Mouse (Mus musculus): ENCODE results near the gene Olfr1355. TPM values are rescaled to one million over a fixed set of nuclear protein-coding genes. Genes with fewer than 3 reads are reported as not detected.

The Olfr1355 gene
- polyA plus RNA-seq (2012; rRNA removed) = not detected in 2 replicates

GRCm38 (mm10) chr10:78875240-78875639 lies at the start of gene Olfr1355:
TSS of gene Olfr1355 (plus strand) at chr10:78875540.

GRCm38 (mm10) chr10:78852066-78852465 lies 23.3 kb upstream of the Olfr1355 start, which contains the start of gene Olfr1356:
TSS of gene Olfr1356 (minus strand) at chr10:78852166.

GRCm38 (mm10) chr10:78912871-78913270 lies 37.5 kb downstream of the Olfr1355 start, which contains the start of gene Olfr1354:
TSS of gene Olfr1354 (plus strand) at chr10:78913171.

Other genes with a start within 250 kb of the Olfr1355 start
- not detected in 2 replicates for gene Casp14, start 157.2 kb upstream of the Olfr1355 start, polyA plus RNA-seq (2012; rRNA removed)
- gene Ccdc105, start 122.5 kb upstream of the Olfr1355 start, polyA plus RNA-seq (2012; rRNA removed) = not detected in 2 replicates
- 0.22 and 0.27 TPM in 2 replicates for gene Slc1a6, start 95.0 kb upstream of the Olfr1355 start, polyA plus RNA-seq (2012; rRNA removed)
- not detected in 2 replicates for gene Olfr1356, start 23.4 kb upstream of the Olfr1355 start, polyA plus RNA-seq (2012; rRNA removed)
- not detected in 2 replicates for gene Olfr1354, start 37.6 kb downstream of the Olfr1355 start, polyA plus RNA-seq (2012; rRNA removed)
- gene Olfr8, start 75.1 kb downstream of the Olfr1355 start, polyA plus RNA-seq (2012; rRNA removed) = not detected in 2 replicates
- not detected in 2 replicates for gene Olfr1353, start 87.8 kb downstream of the Olfr1355 start, polyA plus RNA-seq (2012; rRNA removed)
- not detected in 2 replicates for gene Olfr1352, start 105.5 kb downstream of the Olfr1355 start, polyA plus RNA-seq (2012; rRNA removed)
- not detected in 2 replicates for gene Olfr1351, start 136.9 kb downstream of the Olfr1355 start, polyA plus RNA-seq (2012; rRNA removed)
- gene Olfr57, start 153.2 kb downstream of the Olfr1355 start, polyA plus RNA-seq (2012; rRNA removed) = not detected in 2 replicates
- 1.9 and 2.0 TPM in 2 replicates for gene 2610008E11Rik, start 222.1 kb downstream of the Olfr1355 start, polyA plus RNA-seq (2012; rRNA removed)